Mouse (Mus musculus) E14TG2a.4 (cell line): Measurements from ENCODE around the gene Kidins220.

Experiments used
- H3K27me3 ChIP-seq: 2 replicates; pipeline ENCODE4 v1.6.1; 2014; ENCODE audit warnings: low read length, control low read depth; ENCODE audit not compliant: insufficient read depth
- H3K36me3 ChIP-seq: 2 replicates; pipeline ENCODE4 v1.6.1; 2014; ENCODE audit warnings: low read length, control low read depth; ENCODE audit not compliant: insufficient read depth
- H3K4me1 ChIP-seq: replicated peaks from 2 replicates; pipeline ENCODE4 v1.6.1; 2014; ENCODE audit warnings: low read depth, low read length, control low read depth
- H3K4me3 ChIP-seq: replicated peaks from 2 replicates; pipeline ENCODE4 v1.5.1; 2014; ENCODE audit warnings: mild to moderate bottlenecking, low read length
- H3K9me3 ChIP-seq: 2 replicates; pipeline ENCODE4 v1.6.1; 2014; ENCODE audit warnings: low read length, control low read depth
- CTCF ChIP-seq: conservative IDR thresholded peaks from 2 replicates; pipeline ENCODE4 v1.5.1; 2014; ENCODE audit warnings: low read length
- NANOG ChIP-seq: IDR thresholded peaks from 2 replicates; pipeline ENCODE4 v1.6.1; 2014; ENCODE audit warnings: borderline replicate concordance, low read length, mixed read lengths
- POU5F1 ChIP-seq: IDR thresholded peaks from 2 replicates; pipeline ENCODE4 v1.6.1; 2014; ENCODE audit warnings: low read length, borderline replicate concordance

Kidins220 gene

GRCm38 (mm10) chr12:25010416-25010815 lies 35.7 kb downstream of the Kidins220 start:
- Histone ChIP-seq H3K36me3 (peaks cover 42% of the 10 kb centered on the region), H3K27me3 (no peaks in the 10 kb centered on the region), H3K9me3 (no peaks in the 10 kb centered on the region), H3K4me3 (no peak overlapping the region), H3K4me1 (no peaks in the 10 kb centered on the region)
- TF ChIP-seq NANOG (no peak), POU5F1 (no peak), CTCF (no peak)

- Histone ChIP-seq H3K27me3 (no peaks in the 10 kb centered on the region), H3K36me3 (peaks cover 50% of the 10 kb centered on the region), H3K9me3 (no peaks in the 10 kb centered on the region), H3K4me3 (no peak overlapping the region), H3K4me1 (no peaks in the 10 kb centered on the region)
- TF ChIP-seq POU5F1 = no peak
- no peak for TF ChIP-seq NANOG
- TF ChIP-seq CTCF = no peak
Observed at GRCm38 (mm10) chr12:25011733-25012367, 37.1 kb downstream of the Kidins220 start.

GRCm38 (mm10) chr12:25012555-25013540 lies 38.1 kb downstream of the Kidins220 start:
- no peaks in the 10 kb centered on the region for H3K9me3 ChIP-seq
- no peaks in the 10 kb centered on the region for H3K27me3 ChIP-seq
- H3K4me3 ChIP-seq = no peak overlapping the region
- H3K36me3 ChIP-seq = peaks cover 54% of the 10 kb centered on the region
- H3K4me1 ChIP-seq = no peaks in the 10 kb centered on the region
- TF ChIP-seq NANOG (no peak), POU5F1 (no peak), CTCF (no peak)

GRCm38 (mm10) chr12:25014307-25014927 lies 39.7 kb downstream of the Kidins220 start:
- Histone ChIP-seq H3K36me3 (peaks cover 49% of the 10 kb centered on the region), H3K4me3 (no peak overlapping the region), H3K4me1 (no peaks in the 10 kb centered on the region), H3K27me3 (no peaks in the 10 kb centered on the region), H3K9me3 (no peaks in the 10 kb centered on the region)
- TF ChIP-seq CTCF (no peak), NANOG (no peak), POU5F1 (no peak)

- H3K4me1 ChIP-seq = no peaks in the 10 kb centered on the region
- no peak overlapping the region for H3K4me3 ChIP-seq
- H3K9me3 ChIP-seq = no peaks in the 10 kb centered on the region
- TF ChIP-seq POU5F1 (no peak), CTCF (no peak), NANOG (no peak)
- H3K27me3 ChIP-seq = no peaks in the 10 kb centered on the region
- peaks cover 46% of the 10 kb centered on the region for H3K36me3 ChIP-seq
Observed at GRCm38 (mm10) chr12:25014938-25015337, 40.2 kb downstream of the Kidins220 start.

GRCm38 (mm10) chr12:25016995-25017394 lies 42.3 kb downstream of the Kidins220 start:
- Histone ChIP-seq H3K4me3 (no peak overlapping the region), H3K4me1 (no peaks in the 10 kb centered on the region), H3K36me3 (peaks cover 32% of the 10 kb centered on the region), H3K9me3 (no peaks in the 10 kb centered on the region), H3K27me3 (no peaks in the 10 kb centered on the region)
- no peak for TF ChIP-seq POU5F1
- TF ChIP-seq CTCF = no peak
- TF ChIP-seq NANOG = no peak

GRCm38 (mm10) chr12:25021057-25021456 lies 46.3 kb downstream of the Kidins220 start:
- Histone ChIP-seq H3K4me3 (no peak overlapping the region), H3K4me1 (no peaks in the 10 kb centered on the region), H3K9me3 (no peaks in the 10 kb centered on the region), H3K27me3 (no peaks in the 10 kb centered on the region), H3K36me3 (peaks cover 14% of the 10 kb centered on the region)
- TF ChIP-seq NANOG (no peak), CTCF (no peak), POU5F1 (no peak)
